Mouse (Mus musculus): ENCODE results near the gene Itgav.

Itgav gene

GRCm38 (mm10) chr2:83744276-83744952 is 20.2 kb downstream of the Itgav start:
- DNase-seq (ENCODE audit: extremely low read depth, low read depth), result no peak

- no peak for DNase-seq (ENCODE audit: extremely low read depth, low read depth)
These were observed 21.1 kb downstream of the Itgav start for GRCm38 (mm10) chr2:83745257-83745656.

GRCm38 (mm10) chr2:83748581-83749118 is 24.5 kb downstream of the Itgav start:
- DNase-seq (ENCODE audit: extremely low read depth, low read depth), result no peak

GRCm38 (mm10) chr2:83753008-83753407 is 28.8 kb downstream of the Itgav start:
- no peak for DNase-seq (ENCODE audit: extremely low read depth, low read depth)

- DNase-seq (ENCODE audit: extremely low read depth, low read depth), result no peak
These were observed 30.2 kb downstream of the Itgav start for GRCm38 (mm10) chr2:83754306-83754837.

GRCm38 (mm10) chr2:83758606-83759215 is 34.5 kb downstream of the Itgav start:
- no peak for DNase-seq (ENCODE audit: extremely low read depth, low read depth)

GRCm38 (mm10) chr2:83759216-83759648 is 35.0 kb downstream of the Itgav start:
- no peak for DNase-seq (ENCODE audit: extremely low read depth, low read depth)

- no peak for DNase-seq (ENCODE audit: extremely low read depth, low read depth)
These were observed 35.5 kb downstream of the Itgav start for GRCm38 (mm10) chr2:83759667-83760066.

- DNase-seq (ENCODE audit: extremely low read depth, low read depth), result no peak
These were observed 35.9 kb downstream of the Itgav start for GRCm38 (mm10) chr2:83760112-83760511.

GRCm38 (mm10) chr2:83761506-83761905 is 37.3 kb downstream of the Itgav start:
- no peak for DNase-seq (ENCODE audit: extremely low read depth, low read depth)

- DNase-seq (ENCODE audit: extremely low read depth, low read depth), result no peak
These were observed 38.1 kb downstream of the Itgav start for GRCm38 (mm10) chr2:83762106-83762855.

GRCm38 (mm10) chr2:83766058-83766457 is 41.9 kb downstream of the Itgav start:
- no peak for DNase-seq (ENCODE audit: extremely low read depth, low read depth)

- no peak for DNase-seq (ENCODE audit: extremely low read depth, low read depth)
These were observed 42.7 kb downstream of the Itgav start for GRCm38 (mm10) chr2:83766878-83767277.

- no peak for DNase-seq (ENCODE audit: extremely low read depth, low read depth)
These were observed 44.3 kb downstream of the Itgav start for GRCm38 (mm10) chr2:83768311-83769047.

- DNase-seq (ENCODE audit: extremely low read depth, low read depth), result peak; percentile 10
These were observed 47.1 kb downstream of the Itgav start for GRCm38 (mm10) chr2:83771155-83771812.

GRCm38 (mm10) chr2:83791330-83792073 is 67.3 kb downstream of the Itgav start:
- no peak for DNase-seq (ENCODE audit: extremely low read depth, low read depth)

GRCm38 (mm10) chr2:83792102-83792501 is 67.9 kb downstream of the Itgav start:
- no peak for DNase-seq (ENCODE audit: extremely low read depth, low read depth)

GRCm38 (mm10) chr2:83795766-83796165 is 71.6 kb downstream of the Itgav start:
- no peak for DNase-seq (ENCODE audit: extremely low read depth, low read depth)

- no peak for DNase-seq (ENCODE audit: extremely low read depth, low read depth)
These were observed 73.8 kb downstream of the Itgav start for GRCm38 (mm10) chr2:83797902-83798497.

Measured in MEL-GATA-1-ER (cell line).